Mouse (Mus musculus) adrenal gland, postnatal 14 days (tissue): ENCODE results near the gene Atp8b3. TPM values are rescaled to one million over a fixed set of nuclear protein-coding genes. Genes with fewer than 3 reads are reported as not detected.

ENCODE experiments used
- DNase-seq: peaks from one replicate; pipeline ENCODE4 v3.0.0; 2021; ENCODE audit warnings: mixed read lengths
- long read RNA-seq, 2 experiments: library from polyadenylated mRNA; stranded (forward); transcript quantifications; one replicate each; pipeline ENCODE4 v2.0.0; 2021
- total RNA-seq: library from RNA; stranded (reverse); gene quantifications from 2 replicates; pipeline ENCODE4 v1.2.3, GENCODE M21; 2021

Gene Atp8b3
- 0.19 TPM in 2 replicates for total RNA-seq
- long read RNA-seq, experiment 1, partial matches to known transcripts = 0 of 2 reads
- long read RNA-seq, experiment 1, other reads (novel, unspliced or antisense) = 2 of 2 reads
- long read RNA-seq, experiment 2 = 0 reads

GRCm38 (mm10) chr10:80538710-80539394, at the start of gene Atp8b3:
Atp8b3 (minus strand) TSS chr10:80539124.
- peak; percentile 97 for DNase-seq

- peak; percentile 60 for DNase-seq
Measured at GRCm38 (mm10) chr10:80587305-80587657, 48.4 kb upstream of the Atp8b3 start.

GRCm38 (mm10) chr10:80586407-80587304, 47.7 kb upstream of the Atp8b3 start:
- no peak for DNase-seq

- DNase-seq = no peak
Measured at GRCm38 (mm10) chr10:80585581-80585980, 46.7 kb upstream of the Atp8b3 start.

- DNase-seq = no peak
Measured at GRCm38 (mm10) chr10:80584642-80585552, 46.0 kb upstream of the Atp8b3 start.

GRCm38 (mm10) chr10:80584045-80584488, 45.1 kb upstream of the Atp8b3 start:
- DNase-seq = no peak

- no peak for DNase-seq
Measured at GRCm38 (mm10) chr10:80583047-80583446, 44.1 kb upstream of the Atp8b3 start.

- DNase-seq = peak; percentile 79
Measured at GRCm38 (mm10) chr10:80578911-80579310, 40.0 kb upstream of the Atp8b3 start.

DNA sequence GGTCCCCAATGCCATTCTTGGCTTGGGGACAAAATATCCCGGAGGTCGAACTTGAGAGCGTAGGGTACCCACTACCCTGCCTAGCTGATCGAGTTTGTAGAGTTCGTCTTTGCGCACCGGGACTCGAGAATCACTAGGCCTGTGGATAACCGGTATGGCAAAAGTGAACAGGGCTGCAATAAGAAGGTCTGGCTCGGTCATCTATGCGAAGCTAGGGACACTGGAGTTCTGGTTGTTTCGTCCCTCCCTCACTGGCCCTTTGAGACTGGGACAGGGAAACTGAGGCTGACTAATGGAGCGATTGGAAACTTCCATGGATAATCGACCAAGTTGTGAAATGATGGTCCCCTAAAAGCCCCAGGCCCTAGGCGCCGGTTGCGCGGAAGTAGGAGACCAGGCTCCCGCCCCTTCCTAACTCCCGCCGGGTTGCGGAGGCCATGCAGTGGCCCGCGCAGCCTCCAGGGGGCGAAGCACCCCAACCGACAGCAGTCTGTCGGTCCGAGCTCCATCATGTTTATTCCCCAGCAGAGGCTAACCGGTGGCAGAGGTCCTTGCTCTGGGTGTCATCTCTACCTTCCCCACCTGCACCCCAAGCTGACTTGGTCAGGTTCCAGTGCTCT, 39.3 kb upstream of the Atp8b3 start:
- DNase-seq = peak; percentile 93

GRCm38 (mm10) chr10:80577195-80578130, 38.5 kb upstream of the Atp8b3 start, which contains the start of gene Klf16:
Klf16 (minus strand) TSS chr10:80577321.
- peak; percentile 100 for DNase-seq

- peak; percentile 84 for DNase-seq
Measured at GRCm38 (mm10) chr10:80576351-80577194, 37.6 kb upstream of the Atp8b3 start.

- no peak for DNase-seq
Measured at GRCm38 (mm10) chr10:80575925-80576324, 37.0 kb upstream of the Atp8b3 start.

- DNase-seq = no peak
Measured at GRCm38 (mm10) chr10:80574896-80575295, 36.0 kb upstream of the Atp8b3 start.

DNA sequence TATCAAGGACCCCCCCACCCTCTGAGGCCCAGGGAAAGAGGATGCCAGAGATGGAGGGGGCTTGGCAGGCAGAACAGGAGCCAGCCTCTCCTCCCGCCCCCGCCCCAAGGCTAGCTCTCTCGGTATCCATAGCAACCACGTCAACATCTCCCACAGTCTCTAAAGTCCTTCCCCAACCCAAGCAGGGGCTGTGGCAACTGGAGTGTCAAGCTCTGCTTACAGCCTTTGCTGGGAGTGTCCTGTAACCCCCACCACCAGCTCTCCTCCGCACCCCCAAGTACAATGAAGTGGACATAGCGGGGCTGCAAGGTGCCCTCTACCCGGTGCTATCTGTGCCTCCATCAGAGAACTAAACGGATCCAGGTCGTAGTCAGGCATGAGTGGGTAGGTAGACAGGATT, 35.0 kb upstream of the Atp8b3 start:
- DNase-seq = no peak

GRCm38 (mm10) chr10:80572477-80572876, 33.6 kb upstream of the Atp8b3 start:
- DNase-seq = no peak

- no peak for DNase-seq
Measured at GRCm38 (mm10) chr10:80570871-80571836, 32.2 kb upstream of the Atp8b3 start.

GRCm38 (mm10) chr10:80570419-80570818, 31.5 kb upstream of the Atp8b3 start:
- DNase-seq = no peak

DNA sequence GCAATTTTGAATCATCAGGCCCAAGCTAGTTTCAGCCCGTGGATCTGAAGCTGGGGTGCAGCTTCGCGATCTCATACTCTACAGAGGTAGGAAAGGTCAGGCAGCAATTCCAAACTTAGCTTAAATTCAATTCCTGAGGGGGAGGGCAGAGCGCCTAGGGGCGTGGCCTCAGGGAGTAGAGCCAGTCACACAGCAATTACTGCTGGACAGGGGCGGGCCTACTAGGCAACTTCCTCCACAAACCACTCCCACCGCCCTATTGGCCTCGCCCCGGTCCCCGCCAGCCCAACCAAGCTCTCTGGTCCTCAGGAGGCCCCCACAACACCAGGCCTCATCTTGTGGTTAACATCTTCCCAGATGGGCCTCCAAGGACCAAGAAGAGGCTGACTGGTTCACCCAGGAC, 30.7 kb upstream of the Atp8b3 start:
- DNase-seq = peak; percentile 89
